Mouse (Mus musculus) urinary bladder, postnatal 36 days (tissue): ENCODE data around the gene Glra3.

ENCODE experiments used
- DNase-seq, 2 experiments: peaks; one replicate each; pipeline ENCODE4 v3.0.0; 2022; ENCODE audit warnings: low spot score in 2 of 2, mixed read lengths in 1 of 2

The Glra3 gene

DNA sequence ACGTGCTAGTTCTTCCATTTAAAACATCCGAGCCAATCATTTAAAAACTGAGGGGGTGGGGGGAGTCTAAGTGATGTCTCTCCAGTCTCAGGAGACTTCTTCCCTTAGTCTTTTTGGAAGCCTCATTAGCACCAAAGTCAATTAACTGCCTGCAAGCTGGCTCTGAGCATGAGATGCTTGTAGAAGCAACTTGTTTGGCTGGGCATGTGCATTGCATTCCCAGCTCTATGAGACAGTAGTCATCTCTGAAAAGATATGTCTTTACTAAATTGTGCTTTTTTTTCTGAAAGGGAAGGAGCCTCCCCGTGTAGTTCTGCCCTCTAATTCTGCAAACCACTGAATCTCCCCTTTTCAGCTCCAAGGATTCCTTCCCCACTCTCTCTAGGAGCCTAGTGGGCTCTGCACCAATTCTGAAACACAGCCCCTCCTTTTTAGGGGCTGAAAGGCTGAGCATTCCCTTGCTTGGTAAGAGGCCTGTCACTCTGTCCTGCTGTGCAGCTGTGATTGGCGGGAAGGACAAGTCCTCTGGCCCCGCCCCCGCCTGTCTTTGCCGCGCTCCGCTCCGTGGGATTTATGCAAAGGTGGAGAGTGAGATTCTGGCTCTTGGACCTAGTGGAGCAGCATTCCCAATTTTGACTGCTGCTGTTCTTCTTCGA lies at the start of gene Glra3:
Gene Glra3 (plus strand): TSS at position 591 of the 656 bp plus-strand sequence.
- no peak for DNase-seq

DNA sequence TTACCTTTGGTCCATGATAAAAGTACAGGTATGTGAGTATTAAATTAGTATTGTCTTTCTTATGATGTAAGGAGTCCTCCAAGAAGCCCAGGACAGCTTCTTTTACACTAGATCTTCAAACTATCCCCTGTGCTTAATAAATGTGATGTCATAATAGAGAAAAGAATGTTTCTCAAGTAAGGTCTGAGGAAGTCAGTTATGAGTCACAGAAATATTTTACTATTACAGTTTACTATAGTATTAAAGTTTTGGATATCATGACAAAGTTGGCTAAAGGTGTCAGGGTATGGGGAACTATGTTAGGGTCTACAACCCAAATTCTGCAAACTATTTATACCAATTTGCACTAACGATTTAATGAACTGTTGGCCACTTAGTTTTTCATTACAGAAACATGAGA lies 33.4 kb upstream of the Glra3 start, which contains the start of gene Adam29:
Gene Adam29 (minus strand): TSS at position 101 of the 400 bp plus-strand sequence.
- DNase-seq = no peak

DNA sequence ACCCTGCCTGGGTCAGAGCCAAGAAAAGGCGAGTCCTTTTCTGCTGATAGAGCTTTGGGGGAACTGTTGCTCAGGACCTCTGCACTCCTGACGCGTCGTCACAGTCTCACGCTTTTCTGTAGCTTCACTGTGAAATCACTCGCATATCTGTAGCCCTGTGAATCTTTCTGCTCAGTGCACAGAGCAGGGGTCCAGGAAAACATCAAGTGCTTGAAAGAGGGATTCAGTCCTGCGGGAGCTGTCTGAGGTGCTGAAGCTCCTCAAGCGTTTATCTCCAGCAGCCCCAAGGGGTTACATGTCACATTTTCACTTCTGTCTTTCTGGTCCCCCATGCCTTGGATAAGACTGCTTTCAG lies 243 bp downstream of the Glra3 start:
- no peak for DNase-seq

DNA sequence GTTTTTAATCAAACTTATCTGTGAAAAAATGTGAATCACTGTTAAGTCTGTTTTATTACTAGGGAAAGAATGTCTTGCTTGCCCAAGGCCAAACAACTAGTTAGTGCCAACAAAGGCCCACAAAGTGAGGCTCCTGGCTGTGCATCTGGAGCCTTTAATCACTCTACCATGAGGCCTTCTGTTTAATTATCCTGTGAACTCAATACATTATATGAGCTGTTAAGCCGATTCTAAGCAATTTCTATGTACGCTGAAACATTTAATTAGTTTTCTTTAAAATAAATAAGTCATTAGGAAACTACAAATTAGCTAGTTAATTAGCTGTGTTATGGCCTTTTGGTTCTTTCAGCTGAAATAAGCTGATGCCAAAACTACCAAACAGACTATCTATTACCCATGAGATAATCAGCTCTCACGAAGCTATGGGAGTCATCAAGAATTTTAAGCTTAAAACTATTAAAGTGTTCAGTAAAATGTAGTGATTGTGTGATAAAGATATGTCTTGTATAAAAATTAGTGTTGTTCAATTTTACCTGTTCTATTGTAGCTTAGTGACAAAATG lies 24.6 kb downstream of the Glra3 start:
- DNase-seq = no peak

DNA sequence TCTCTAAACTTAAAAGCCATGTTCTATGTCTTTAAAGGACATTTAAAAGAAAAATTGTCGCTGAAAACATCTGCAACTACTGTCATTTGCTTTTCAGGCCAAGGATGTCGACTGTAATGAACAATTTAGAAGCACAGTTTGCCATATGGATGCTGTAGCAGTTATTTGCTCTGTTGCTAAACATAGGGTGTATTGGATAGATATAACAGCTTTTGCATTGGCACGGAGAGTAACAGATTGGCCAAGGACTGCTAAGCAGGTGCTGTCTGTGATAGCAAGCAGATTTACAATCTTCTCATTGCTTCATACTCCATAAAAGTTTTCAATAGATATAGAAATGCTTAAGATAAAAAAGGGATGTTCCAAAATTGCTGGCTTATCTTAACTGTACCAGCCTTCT lies 57.6 kb downstream of the Glra3 start:
- no peak for DNase-seq

DNA sequence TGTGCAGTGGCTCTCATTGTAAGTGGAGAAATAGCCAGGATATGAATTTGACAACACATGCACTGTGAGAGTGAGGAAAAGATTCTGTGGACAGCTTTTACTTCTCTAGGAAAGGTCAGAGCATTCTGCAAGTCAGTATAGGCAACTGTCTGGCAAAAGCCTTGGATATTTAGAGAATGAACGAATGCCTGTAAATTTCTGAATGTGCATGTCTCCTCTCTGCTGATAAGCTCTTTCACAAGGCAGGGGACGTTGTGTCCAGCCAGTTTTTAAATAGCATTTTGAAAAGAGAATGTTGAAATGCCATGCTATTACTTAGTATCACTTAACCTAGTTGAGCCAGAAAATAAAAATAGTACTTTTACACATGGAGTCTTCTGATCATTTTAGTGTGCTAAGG lies 114.1 kb downstream of the Glra3 start:
- DNase-seq = peak in 1 of 2 experiments; percentile 9

DNA sequence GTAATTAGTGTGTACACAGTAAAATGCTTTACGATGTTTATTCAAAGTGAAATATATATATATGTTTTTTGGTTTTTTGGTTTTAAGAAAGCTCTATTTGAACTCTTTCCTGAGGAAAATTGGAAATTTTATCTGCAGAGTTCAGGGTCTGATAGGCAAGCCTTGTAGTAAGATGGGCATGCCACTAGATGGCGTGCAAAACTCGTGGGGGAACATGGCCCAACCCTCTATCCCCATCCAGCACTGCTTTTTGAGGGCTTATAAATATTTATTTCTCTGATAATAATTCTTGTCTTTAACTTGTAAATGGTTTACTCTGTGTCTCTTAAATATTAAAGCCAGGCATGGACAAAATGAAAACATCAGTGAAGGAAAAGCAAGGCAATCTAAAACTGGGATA lies 122.8 kb downstream of the Glra3 start:
- peak; percentile 33 to 65 for DNase-seq

DNA sequence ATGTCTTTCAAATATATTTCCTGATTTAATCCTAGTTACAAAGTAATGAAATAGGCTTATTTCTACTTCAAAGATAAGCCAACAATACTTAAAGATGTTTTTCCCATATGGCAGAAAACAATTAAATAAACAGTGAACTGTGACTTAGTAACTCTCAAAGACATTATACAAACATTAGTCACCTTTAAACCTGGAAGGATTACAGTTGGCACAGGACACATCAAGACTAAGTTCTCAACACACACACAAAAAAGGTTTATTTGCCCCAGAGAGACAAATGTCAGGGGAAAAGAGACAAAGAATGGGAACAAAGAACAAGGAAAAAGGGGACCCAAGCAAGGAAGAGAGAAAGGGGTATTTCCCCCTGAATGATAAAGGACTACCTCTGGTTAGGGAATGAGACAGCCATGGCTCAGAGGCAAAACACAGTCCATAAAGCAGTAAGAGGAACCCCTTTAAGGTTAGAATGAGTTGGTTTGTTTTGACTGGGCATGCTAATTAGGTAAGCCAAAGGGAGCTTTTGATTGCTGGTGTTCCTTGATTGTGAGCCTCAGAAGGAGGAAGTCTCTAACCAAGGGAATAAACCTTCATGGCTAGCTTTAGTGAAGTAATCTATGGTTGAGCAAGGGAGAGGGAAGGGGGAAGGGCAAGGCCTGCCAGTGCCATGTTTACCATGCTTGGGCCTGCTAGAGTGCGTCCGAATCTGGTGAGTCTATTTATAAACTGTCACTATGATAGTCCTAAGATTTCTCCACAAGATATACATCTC lies 130.4 kb downstream of the Glra3 start:
- no peak for DNase-seq

DNA sequence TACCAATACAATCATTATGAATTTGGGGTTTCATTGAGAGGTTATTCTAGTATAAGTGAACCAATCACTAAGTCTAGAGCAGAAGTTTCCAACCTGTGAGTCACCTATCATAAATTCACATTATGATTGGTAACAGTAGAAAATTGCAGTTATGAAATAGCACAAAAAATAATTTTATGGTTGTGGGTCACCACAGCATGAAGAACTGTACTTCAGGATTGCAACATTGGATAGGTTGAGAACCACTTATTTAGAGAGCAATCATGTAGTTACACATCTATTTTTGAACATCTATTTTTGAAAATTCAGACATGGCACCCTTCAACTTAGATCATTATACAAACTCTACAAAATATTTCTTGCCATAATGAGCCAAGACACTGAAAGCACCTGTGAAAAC lies 143.4 kb downstream of the Glra3 start:
- DNase-seq = no peak

DNA sequence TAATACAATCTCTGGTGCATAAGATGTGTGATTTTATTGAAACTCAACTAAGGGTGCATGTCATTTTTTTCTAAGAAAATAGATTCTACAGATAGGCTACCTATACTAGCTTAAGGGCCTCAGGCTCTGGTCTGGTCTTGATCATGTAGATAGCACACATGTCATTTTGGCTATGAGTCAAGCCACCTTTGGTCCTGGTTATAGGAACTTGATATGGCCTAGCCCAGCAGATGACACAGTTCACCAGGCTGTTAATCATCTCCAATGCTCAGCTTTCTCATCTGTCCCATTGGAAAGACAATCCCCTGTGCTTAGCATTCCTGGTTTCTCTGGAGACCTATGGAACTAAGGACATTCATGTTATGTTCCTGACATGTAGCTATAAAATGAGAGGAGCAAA lies 154.1 kb downstream of the Glra3 start:
- DNase-seq = no peak

DNA sequence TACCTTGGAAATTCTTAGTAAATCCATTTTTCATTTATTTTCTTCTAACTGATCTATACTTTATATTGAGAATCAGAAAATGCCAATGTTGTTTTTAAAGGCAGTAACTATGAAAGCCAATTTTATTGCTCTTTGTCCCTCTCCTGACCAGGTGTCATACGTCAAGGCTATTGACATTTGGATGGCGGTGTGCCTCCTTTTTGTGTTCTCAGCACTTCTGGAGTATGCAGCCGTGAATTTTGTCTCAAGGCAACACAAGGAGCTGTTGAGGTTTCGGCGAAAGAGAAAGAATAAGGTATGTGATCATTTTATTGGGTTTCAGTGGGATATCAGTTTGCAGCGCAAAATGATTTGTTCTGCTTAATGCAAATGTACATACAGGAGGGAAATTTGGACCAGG lies 170.0 kb downstream of the Glra3 start:
- DNase-seq = no peak

DNA sequence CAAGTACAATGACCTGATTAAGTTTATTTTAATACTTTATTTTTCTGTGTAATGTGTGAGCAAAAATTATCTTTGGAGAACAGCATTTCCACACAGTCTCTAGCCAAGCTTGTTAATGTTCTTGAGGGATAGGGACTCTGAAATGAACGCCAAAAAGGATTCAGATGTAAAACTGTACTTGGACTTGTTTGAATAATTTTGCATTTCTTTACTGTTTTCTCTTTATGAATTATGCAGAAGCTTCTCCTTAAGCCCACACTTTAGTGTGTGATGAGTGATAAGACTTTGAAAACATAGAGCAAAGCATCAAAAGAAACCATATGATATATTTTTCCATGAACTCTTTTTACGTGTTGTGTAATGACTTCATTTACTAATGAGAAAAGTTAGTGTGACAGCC lies 189.1 kb downstream of the Glra3 start:
- DNase-seq = no peak

DNA sequence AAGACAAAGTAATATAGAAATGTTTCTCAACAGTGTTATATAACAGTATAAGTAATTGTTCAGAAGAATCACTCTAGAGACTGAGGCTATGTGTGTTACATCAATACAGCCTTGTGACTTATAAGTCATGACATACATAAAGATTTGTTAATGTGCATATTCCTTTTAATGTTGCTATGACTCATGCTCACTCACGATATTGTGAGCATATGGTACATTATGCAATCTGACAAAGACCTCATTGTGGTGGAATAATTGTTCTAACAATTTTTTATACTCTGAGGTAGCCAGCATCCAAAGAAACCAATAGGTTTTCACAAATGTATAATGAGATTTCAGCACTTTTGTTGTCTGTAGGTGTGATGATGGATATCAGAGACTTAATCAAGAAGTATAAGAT lies 210.4 kb downstream of the Glra3 start:
- DNase-seq = no peak

DNA sequence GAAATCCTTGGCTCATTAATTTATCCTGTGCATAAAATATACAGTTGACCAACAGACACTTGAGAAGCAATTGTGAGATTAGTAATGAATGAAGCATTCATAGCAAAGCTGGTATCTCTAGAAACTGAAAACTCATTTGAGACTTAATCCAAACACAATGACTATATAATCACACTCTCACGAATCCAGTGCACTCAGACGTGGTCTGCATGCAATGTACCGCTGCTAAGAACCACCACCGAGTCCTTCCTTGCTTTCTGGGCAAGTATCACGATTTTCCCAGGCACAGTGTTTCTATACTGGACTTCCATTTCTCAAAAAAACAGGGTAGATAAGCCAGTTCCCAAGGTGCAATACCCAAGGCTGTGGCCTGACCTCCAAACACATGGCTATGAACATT lies 211.3 kb downstream of the Glra3 start:
- no peak for DNase-seq

DNA sequence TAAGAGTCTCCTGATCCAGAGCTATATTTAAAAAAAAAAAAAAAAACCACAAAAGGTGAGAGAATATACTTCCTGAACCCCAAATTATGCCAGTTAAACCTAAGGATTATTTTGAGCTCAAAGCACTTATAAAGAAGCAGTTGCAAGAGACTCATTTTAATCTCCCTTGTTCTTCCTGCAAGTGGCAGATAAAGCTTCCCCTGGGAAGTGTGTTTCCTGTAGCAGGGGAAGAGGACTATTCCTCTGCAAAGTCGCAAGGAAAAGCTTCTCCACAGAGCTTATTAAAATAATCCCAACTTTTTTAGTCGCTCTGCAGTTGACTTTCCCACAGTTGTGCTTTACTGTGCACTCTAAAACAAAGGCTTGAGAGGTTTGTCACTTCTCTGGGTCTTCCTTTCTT lies 218.7 kb downstream of the Glra3 start:
- no peak for DNase-seq
